Mouse (Mus musculus) liver, postnatal 0 days (tissue): ENCODE results near the gene Mcam.

Experiments
- CTCF ChIP-seq: sonication (generic); IDR thresholded peaks from 2 replicates; pipeline ENCODE4 v1.5.1; 2016; ENCODE audit warnings: antibody characterized with exemption, low read depth
- EP300 ChIP-seq: IDR thresholded peaks from 2 replicates; pipeline ENCODE4 v1.6.1; 2016; ENCODE audit warnings: antibody characterized with exemption, low read depth, mild to moderate bottlenecking

DNA sequence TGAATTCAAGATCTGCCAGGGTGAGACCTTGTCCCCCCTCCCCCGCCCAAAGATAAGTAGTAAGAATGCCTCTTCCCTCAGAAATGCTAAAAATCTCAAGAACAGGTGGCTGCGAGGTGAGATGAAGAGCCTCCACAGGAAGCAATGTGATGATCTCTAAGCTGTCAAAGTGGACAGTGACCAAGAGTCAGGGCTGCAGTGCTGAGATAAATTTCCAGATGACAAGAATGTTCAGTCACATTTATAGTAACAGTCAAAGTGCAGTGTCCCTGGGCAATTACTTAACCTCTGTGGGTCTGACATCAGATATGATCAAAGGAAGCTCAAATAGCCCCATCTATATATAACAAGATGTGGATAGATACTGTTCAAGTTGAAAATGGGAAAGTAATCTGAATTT lies 43.1 kb downstream of the Mcam start:
- TF ChIP-seq CTCF (no peak), EP300 (no peak)
